Mouse (Mus musculus): ENCODE data around the gene Lrrc23. TPM values are rescaled to one million over a fixed set of nuclear protein-coding genes. Genes with fewer than 3 reads are reported as not detected.
A peak's percentile ranks its signal among the peaks of the same experiment; 100 is the strongest.

Lrrc23 gene
- polyA plus RNA-seq, 1 experiment from 2014 or later: 0.09 TPM

- Histone ChIP-seq H3K4me1 (peaks cover 33% of the 10 kb centered on the region), H3K9me3 (no peaks in the 10 kb centered on the region), H3K27me3 (replicated peaks) (no peaks in the 10 kb centered on the region), H3K27ac (replicated peaks) (peak overlapping the region; percentile 99; the same call in 1 of the 2 replicates), H3K4me3 (no peak overlapping the region), H3K4me2 (peak overlapping the region; percentile 89; the same call in 1 of the 2 replicates), H3K9ac (peak overlapping the region; percentile 30; the same call in 1 of the 2 replicates), H3K36me3 (peaks cover 26% of the 10 kb centered on the region)
- ATAC-seq (ENCODE audit: extremely low read depth, insufficient number of reproducible peaks, low FRiP score, low TSS enrichment): no peak
- WGBS: 85% methylated on average over 10 of the region's 10 CpGs
Observed at GRCm38 (mm10) chr6:124739231-124739796, 40.2 kb downstream of the Lrrc23 start.

GRCm38 (mm10) chr6:124738511-124739023, 41.0 kb downstream of the Lrrc23 start, which contains the start of gene Ptpn6:
Gene Ptpn6, minus strand, starts transcription at chr6:124738714.
- H3K9ac ChIP-seq: peak within 1 kb of the TSS; percentile 47
- peaks cover 18% of the 10 kb centered on the region for H3K36me3 ChIP-seq
- no peak for ATAC-seq (ENCODE audit: extremely low read depth, insufficient number of reproducible peaks, low FRiP score, low TSS enrichment)
- H3K4me1 ChIP-seq: peaks cover 32% of the 10 kb centered on the region
- no peaks in the 10 kb centered on the region for H3K27me3 ChIP-seq (replicated peaks)
- H3K9me3 ChIP-seq: no peaks in the 10 kb centered on the region
- WGBS: 33% methylated on average over 15 of the region's 15 CpGs
- H3K4me3 ChIP-seq: no peak within 1 kb of the TSS
- peak within 1 kb of the TSS; percentile 99; the same call in 1 of the 2 replicates for H3K27ac ChIP-seq (replicated peaks)
- peak within 1 kb of the TSS; percentile 30 for H3K4me2 ChIP-seq

GRCm38 (mm10) chr6:124737040-124737439, 42.5 kb downstream of the Lrrc23 start:
- Histone ChIP-seq H3K27me3 (replicated peaks) (no peaks in the 10 kb centered on the region), H3K9ac (no peak overlapping the region), H3K4me1 (peaks cover 36% of the 10 kb centered on the region), H3K4me3 (no peak overlapping the region), H3K36me3 (peaks cover 7% of the 10 kb centered on the region; the same call in 1 of the 2 replicates), H3K9me3 (no peaks in the 10 kb centered on the region), H3K4me2 (no peak overlapping the region), H3K27ac (replicated peaks) (no peak overlapping the region)
- WGBS: 85% methylated on average over 11 of the region's 11 CpGs
- no peak for ATAC-seq (ENCODE audit: extremely low read depth, insufficient number of reproducible peaks, low FRiP score, low TSS enrichment)

- Histone ChIP-seq H3K36me3 (peaks cover 7% of the 10 kb centered on the region; the same call in 1 of the 2 replicates), H3K4me2 (no peak overlapping the region), H3K9me3 (no peaks in the 10 kb centered on the region), H3K27me3 (replicated peaks) (no peaks in the 10 kb centered on the region), H3K9ac (no peak overlapping the region), H3K4me3 (no peak overlapping the region), H3K27ac (replicated peaks) (no peak overlapping the region), H3K4me1 (peaks cover 21% of the 10 kb centered on the region)
- ATAC-seq (ENCODE audit: extremely low read depth, insufficient number of reproducible peaks, low FRiP score, low TSS enrichment): no peak
- WGBS: 85% methylated on average over 3 of the region's 3 CpGs
Observed at GRCm38 (mm10) chr6:124734417-124734816, 45.1 kb downstream of the Lrrc23 start.

- Histone ChIP-seq H3K9me3 (no peaks in the 10 kb centered on the region), H3K4me1 (peaks cover 8% of the 10 kb centered on the region), H3K4me3 (peak overlapping the region; percentile 8; the same call in 1 of the 2 replicates), H3K27ac (replicated peaks) (no peak overlapping the region), H3K9ac (peak overlapping the region; percentile 50), H3K27me3 (replicated peaks) (no peaks in the 10 kb centered on the region), H3K36me3 (no peaks in the 10 kb centered on the region), H3K4me2 (0 out of 2 replicates have a peak overlapping the region, but pooled peaks have one; percentile 2)
- 48% methylated on average over 19 of the region's 19 CpGs for WGBS
- ATAC-seq (ENCODE audit: extremely low read depth, insufficient number of reproducible peaks, low FRiP score, low TSS enrichment): no peak
Observed at GRCm38 (mm10) chr6:124732476-124733370, 46.8 kb downstream of the Lrrc23 start.

GRCm38 (mm10) chr6:124731038-124731437, 48.5 kb downstream of the Lrrc23 start:
- H3K4me3 ChIP-seq: no peak overlapping the region
- ATAC-seq (ENCODE audit: extremely low read depth, insufficient number of reproducible peaks, low FRiP score, low TSS enrichment): no peak
- peaks cover 8% of the 10 kb centered on the region for H3K4me1 ChIP-seq
- no peaks in the 10 kb centered on the region for H3K36me3 ChIP-seq
- no peak overlapping the region for H3K9ac ChIP-seq
- WGBS: 80% methylated on average over 7 of the region's 7 CpGs
- no peak overlapping the region for H3K4me2 ChIP-seq
- H3K27me3 ChIP-seq (replicated peaks): no peaks in the 10 kb centered on the region
- H3K27ac ChIP-seq (replicated peaks): no peak overlapping the region
- H3K9me3 ChIP-seq: no peaks in the 10 kb centered on the region

GRCm38 (mm10) chr6:124729850-124730705, 49.4 kb downstream of the Lrrc23 start:
- WGBS: 64% methylated on average over 8 of the region's 8 CpGs
- Histone ChIP-seq H3K4me1 (peaks cover 8% of the 10 kb centered on the region), H3K9ac (no peak overlapping the region), H3K4me2 (no peak overlapping the region), H3K27ac (replicated peaks) (no peak overlapping the region), H3K36me3 (no peaks in the 10 kb centered on the region), H3K9me3 (no peaks in the 10 kb centered on the region), H3K27me3 (replicated peaks) (no peaks in the 10 kb centered on the region), H3K4me3 (no peak overlapping the region)
- ATAC-seq (ENCODE audit: extremely low read depth, insufficient number of reproducible peaks, low FRiP score, low TSS enrichment): no peak

- no peaks in the 10 kb centered on the region for H3K36me3 ChIP-seq
- H3K27me3 ChIP-seq (replicated peaks): no peaks in the 10 kb centered on the region
- no peak overlapping the region for H3K4me3 ChIP-seq
- no peak overlapping the region for H3K9ac ChIP-seq
- H3K4me1 ChIP-seq: peaks cover 8% of the 10 kb centered on the region
- no peaks in the 10 kb centered on the region for H3K9me3 ChIP-seq
- H3K27ac ChIP-seq (replicated peaks): no peak overlapping the region
- 77% methylated on average over 10 of the region's 10 CpGs for WGBS
- no peak overlapping the region for H3K4me2 ChIP-seq
- ATAC-seq (ENCODE audit: extremely low read depth, insufficient number of reproducible peaks, low FRiP score, low TSS enrichment): no peak
Observed at GRCm38 (mm10) chr6:124728621-124729020, 50.9 kb downstream of the Lrrc23 start.

- H3K4me3 ChIP-seq: no peak overlapping the region
- 74% methylated on average over 10 of the region's 10 CpGs for WGBS
- H3K27ac ChIP-seq (replicated peaks): no peak overlapping the region
- peaks cover 4% of the 10 kb centered on the region; the same call in 1 of the 2 replicates for H3K4me1 ChIP-seq
- H3K9ac ChIP-seq: no peak overlapping the region
- H3K4me2 ChIP-seq: no peak overlapping the region
- ATAC-seq (ENCODE audit: extremely low read depth, insufficient number of reproducible peaks, low FRiP score, low TSS enrichment): no peak
- no peaks in the 10 kb centered on the region for H3K9me3 ChIP-seq
- H3K36me3 ChIP-seq: no peaks in the 10 kb centered on the region
- H3K27me3 ChIP-seq (replicated peaks): no peaks in the 10 kb centered on the region
Observed at GRCm38 (mm10) chr6:124724472-124724871, 55.1 kb downstream of the Lrrc23 start.

GRCm38 (mm10) chr6:124723541-124723940, 56.0 kb downstream of the Lrrc23 start:
- no peak for ATAC-seq (ENCODE audit: extremely low read depth, insufficient number of reproducible peaks, low FRiP score, low TSS enrichment)
- Histone ChIP-seq H3K4me3 (no peak overlapping the region), H3K27ac (replicated peaks) (no peak overlapping the region), H3K9me3 (no peaks in the 10 kb centered on the region), H3K4me1 (peaks cover 12% of the 10 kb centered on the region; the same call in 1 of the 2 replicates), H3K36me3 (no peaks in the 10 kb centered on the region), H3K9ac (no peak overlapping the region), H3K27me3 (replicated peaks) (no peaks in the 10 kb centered on the region), H3K4me2 (no peak overlapping the region)
- 68% methylated on average over 8 of the region's 8 CpGs for WGBS

Data from heart, embryonic 13.5 days (tissue).